Comparison of ENCODE assay signal across 12 mouse cellular contexts in genomic region chr13:29415967-29416366, GRCm38 (mm10).
DNase-seq lines count a peak whose midpoint lies in the region; ATAC-seq and TF ChIP-seq lines count a peak whose summit lies in the region.
"Had no signal": no experiment of that assay in that cellular context is flagged by ENCODE, and none has a peak within 500 bp of the region (broad histone marks: within the 10 kb centered on the region; RNA-seq: fewer than 3 reads in every experiment).

No protein-coding gene starts in this region.

- H3K4me3 ChIP-seq in heart, embryonic 14.5 days (ENCODE audit: control insufficient read depth in 1 of 2, insufficient read depth in 1 of 2, low read depth in 1 of 2, low read length in 2 of 2): no peak overlapping the region
- H3K4me3 ChIP-seq in embryonic facial prominence, embryonic 12.5 days: no peak overlapping the region
- no peak overlapping the region for H3K4me3 ChIP-seq in hindbrain, embryonic 14.5 days (replicated peaks; ENCODE audit: low read length)
- no peak overlapping the region for H3K4me3 ChIP-seq in midbrain, embryonic 16.5 days (ENCODE audit: low read depth, low read length)
- no peak overlapping the region for H3K4me3 ChIP-seq in gastrocnemius, adult 2 months

- intact Hi-C loops in left cerebral cortex, postnatal 36 days (cut with DNase I): no loop called here
- intact Hi-C loops in gastrocnemius, adult 2 months (cut with DNase I): loop anchor here (5.0 kb wide), 1 partner anchor 46 kb away; no protein-coding TSS in a partner anchor

- H3K36me3 ChIP-seq in heart, embryonic 14.5 days (ENCODE audit: control insufficient read depth, insufficient read depth, low read length): no peaks in the 10 kb centered on the region
- H3K36me3 ChIP-seq in embryonic facial prominence, embryonic 12.5 days: no peaks in the 10 kb centered on the region
- no peaks in the 10 kb centered on the region for H3K36me3 ChIP-seq in hindbrain, embryonic 14.5 days (replicated peaks; ENCODE audit: control insufficient read depth, insufficient read depth)
- no peaks in the 10 kb centered on the region for H3K36me3 ChIP-seq in midbrain, embryonic 16.5 days (ENCODE audit: control insufficient read depth, insufficient read depth, low read length)

- H3K27ac ChIP-seq in heart, embryonic 14.5 days (replicated peaks in 1 of 2; ENCODE audit: control insufficient read depth in 1 of 2, insufficient read depth in 1 of 2, low read depth in 2 of 2, low read length in 2 of 2): peak overlapping the region; percentile 10 to 54; a peak in 2 of 4 replicates
- H3K27ac ChIP-seq in embryonic facial prominence, embryonic 12.5 days: 0 out of 2 replicates have a peak overlapping the region, but pooled peaks have one; percentile 30
- peak overlapping the region; percentile 75 for H3K27ac ChIP-seq in hindbrain, embryonic 14.5 days
- peak overlapping the region; percentile 67 for H3K27ac ChIP-seq in midbrain, embryonic 16.5 days (ENCODE audit: low read length)
- no peak overlapping the region for H3K27ac ChIP-seq in gastrocnemius, adult 2 months

- peaks cover 14 to 31% of the 10 kb centered on the region in 2 experiments for H3K4me1 ChIP-seq in heart, embryonic 14.5 days (ENCODE audit: control insufficient read depth in 2 of 2, insufficient read depth in 2 of 2, low read length in 2 of 2)
- peaks cover 30% of the 10 kb centered on the region for H3K4me1 ChIP-seq in embryonic facial prominence, embryonic 12.5 days
- peaks cover 40% of the 10 kb centered on the region for H3K4me1 ChIP-seq in hindbrain, embryonic 14.5 days (replicated peaks; ENCODE audit: control insufficient read depth, insufficient read depth, low read length)
- peaks cover 32% of the 10 kb centered on the region for H3K4me1 ChIP-seq in midbrain, embryonic 16.5 days (ENCODE audit: control insufficient read depth, insufficient read depth, low read length)

- 0 out of 2 replicates have a peak overlapping the region, but pooled peaks have one; percentile 17 for H3K9ac ChIP-seq in heart, embryonic 14.5 days (ENCODE audit: low read length)
- no peak overlapping the region for H3K9ac ChIP-seq in embryonic facial prominence, embryonic 12.5 days
- no peak overlapping the region for H3K9ac ChIP-seq in hindbrain, embryonic 14.5 days
- H3K9ac ChIP-seq in midbrain, embryonic 16.5 days (ENCODE audit: low read depth, low read length): no peak overlapping the region
- H3K9ac ChIP-seq: lung, embryonic 14.5 days had no signal

- no peak for ATAC-seq in heart, embryonic 14.5 days (ENCODE audit: insufficient number of reproducible peaks, insufficient read depth, low FRiP score, low read depth)
- 0 out of 2 replicates have a peak, but pooled peaks have one; percentile 28 for ATAC-seq in embryonic facial prominence, embryonic 12.5 days (ENCODE audit: insufficient number of reproducible peaks, insufficient read depth, low FRiP score, low TSS enrichment)
- ATAC-seq in hindbrain, embryonic 14.5 days (ENCODE audit: low FRiP score): peak; percentile 38
- peak; percentile 59 for ATAC-seq in midbrain, embryonic 16.5 days

- DNase-seq in heart, adult 18-20 months: no peak
- peak; percentile 36 for DNase-seq in hindbrain, embryonic 14.5 days (ENCODE audit: low spot score)
- no peak for DNase-seq in kidney, postnatal 25 days
- DNase-seq in left cerebral cortex, postnatal 36 days (ENCODE audit: low spot score in 2 of 2): no peak
- no peak for DNase-seq in gastrocnemius, adult 2 months
- DNase-seq: adrenal gland, postnatal 14 days; cerebellum, adult 8-10 months; heart, adult 11 months had no signal

- no peak for TF ChIP-seq CTCF in gastrocnemius, adult 2 months (IDR thresholded peaks at IDR 0.05)

- H3K9me3 ChIP-seq in heart, embryonic 14.5 days (ENCODE audit: control insufficient read depth, low read length): no peaks in the 10 kb centered on the region
- no peaks in the 10 kb centered on the region for H3K9me3 ChIP-seq in embryonic facial prominence, embryonic 12.5 days
- H3K9me3 ChIP-seq in hindbrain, embryonic 14.5 days (ENCODE audit: control insufficient read depth, low read length): no peaks in the 10 kb centered on the region
- no peaks in the 10 kb centered on the region for H3K9me3 ChIP-seq in midbrain, embryonic 16.5 days (replicated peaks; ENCODE audit: control insufficient read depth, low read length, poor library complexity, severe bottlenecking)

- H3K4me2 ChIP-seq in heart, embryonic 14.5 days (ENCODE audit: low read length): no peak overlapping the region
- no peak overlapping the region for H3K4me2 ChIP-seq in embryonic facial prominence, embryonic 12.5 days (replicated peaks)
- H3K4me2 ChIP-seq in hindbrain, embryonic 14.5 days (replicated peaks): no peak overlapping the region
- no peak overlapping the region for H3K4me2 ChIP-seq in midbrain, embryonic 16.5 days (ENCODE audit: low read length)
- H3K4me2 ChIP-seq: lung, embryonic 14.5 days had no signal

- 53% methylated on average over 2 of the region's 2 CpGs for WGBS in heart, embryonic 14.5 days
- WGBS in embryonic facial prominence, embryonic 12.5 days: 31% methylated on average over 2 of the region's 2 CpGs
- WGBS in hindbrain, embryonic 14.5 days: 8% methylated on average over 2 of the region's 2 CpGs
- WGBS in midbrain, embryonic 16.5 days: 8% methylated on average over 2 of the region's 2 CpGs

- H3K27me3 ChIP-seq in heart, embryonic 14.5 days (ENCODE audit: control insufficient read depth, insufficient read depth, low read length): no peaks in the 10 kb centered on the region
- no peaks in the 10 kb centered on the region for H3K27me3 ChIP-seq in embryonic facial prominence, embryonic 12.5 days
- H3K27me3 ChIP-seq in hindbrain, embryonic 14.5 days (ENCODE audit: control insufficient read depth, insufficient read depth, low read length): no peaks in the 10 kb centered on the region
- H3K27me3 ChIP-seq in midbrain, embryonic 16.5 days (ENCODE audit: control insufficient read depth, insufficient read depth, low read depth, low read length): no peaks in the 10 kb centered on the region
